ENCODE assay signal across 9 mouse cellular contexts in genomic region chr8:126895133-126895532, GRCm38 (mm10). TPM values are rescaled to one million over a fixed set of nuclear protein-coding genes. Genes with fewer than 3 reads are reported as not detected.
A peak's percentile ranks its signal among the peaks of the same experiment; 100 is the strongest.
DNase-seq lines count a peak whose midpoint lies in the region; ATAC-seq and TF ChIP-seq lines count a peak whose summit lies in the region.
"Had no signal": no experiment of that assay in that cellular context is flagged by ENCODE, and none has a peak within 500 bp of the region (broad histone marks: within the 10 kb centered on the region; RNA-seq: fewer than 3 reads in every experiment).

No protein-coding gene starts in this region.

- no peaks in the 10 kb centered on the region for H3K36me3 ChIP-seq in CH12.LX (replicated peaks in 1 of 2; ENCODE audit: control insufficient read depth in 1 of 2, insufficient read depth in 1 of 2, low read length in 1 of 2)
- no peaks in the 10 kb centered on the region for H3K36me3 ChIP-seq in heart, postnatal 0 days (replicated peaks; ENCODE audit: control insufficient read depth, insufficient read depth, low read length)
- no peaks in the 10 kb centered on the region for H3K36me3 ChIP-seq in lung, embryonic 16.5 days (ENCODE audit: control insufficient read depth, insufficient read depth, low read length)
- H3K36me3 ChIP-seq in liver, postnatal 0 days (replicated peaks; ENCODE audit: insufficient read depth, low read length): no peaks in the 10 kb centered on the region
- no peaks in the 10 kb centered on the region for H3K36me3 ChIP-seq in midbrain, embryonic 10.5 days
- H3K36me3 ChIP-seq: G1E had no signal

- no peak overlapping the region for H3K27ac ChIP-seq in CH12.LX (ENCODE audit: insufficient read depth, low read depth)
- H3K27ac ChIP-seq in heart, postnatal 0 days (ENCODE audit: low read depth): no peak overlapping the region
- H3K27ac ChIP-seq in lung, embryonic 16.5 days (ENCODE audit: low read length): no peak overlapping the region
- no peak overlapping the region for H3K27ac ChIP-seq in liver, postnatal 0 days (ENCODE audit: low read depth)
- no peak overlapping the region for H3K27ac ChIP-seq in midbrain, embryonic 10.5 days (replicated peaks)

- WGBS in heart, postnatal 0 days: 26% methylated on average over 6 of the region's 6 CpGs
- WGBS in lung, embryonic 16.5 days: 27% methylated on average over 6 of the region's 6 CpGs
- WGBS in liver, postnatal 0 days (ENCODE audit: insufficient replicate concordance): 50% methylated on average over 6 of the region's 6 CpGs
- 77% methylated on average over 6 of the region's 6 CpGs for WGBS in midbrain, embryonic 10.5 days

- peaks cover 5% of the 10 kb centered on the region for H3K9me3 ChIP-seq in CH12.LX (replicated peaks; ENCODE audit: low read length)
- no peaks in the 10 kb centered on the region for H3K9me3 ChIP-seq in heart, postnatal 0 days (replicated peaks; ENCODE audit: control insufficient read depth, low read length)
- H3K9me3 ChIP-seq in lung, embryonic 16.5 days (ENCODE audit: control insufficient read depth, low read length): no peaks in the 10 kb centered on the region
- no peaks in the 10 kb centered on the region for H3K9me3 ChIP-seq in liver, postnatal 0 days (ENCODE audit: low read length)
- H3K9me3 ChIP-seq in midbrain, embryonic 10.5 days (replicated peaks): no peaks in the 10 kb centered on the region

- H3K4me1 ChIP-seq in CH12.LX (ENCODE audit: control insufficient read depth in 1 of 2, insufficient read depth in 2 of 2): peaks cover 21 to 39% of the 10 kb centered on the region in 2 experiments
- H3K4me1 ChIP-seq in heart, postnatal 0 days (ENCODE audit: control insufficient read depth, insufficient read depth): 0 out of 2 replicates have a peak, but pooled peaks cover 4% of the 10 kb centered on the region
- H3K4me1 ChIP-seq in lung, embryonic 16.5 days (replicated peaks; ENCODE audit: control insufficient read depth, insufficient read depth, low read length): peaks cover 5% of the 10 kb centered on the region; the same call in 1 of the 2 replicates
- no peaks in the 10 kb centered on the region for H3K4me1 ChIP-seq in liver, postnatal 0 days (ENCODE audit: insufficient read depth)
- H3K4me1 ChIP-seq in midbrain, embryonic 10.5 days: peaks cover under 1% of the 10 kb centered on the region; the same call in 1 of the 2 replicates

- no peak overlapping the region for H3K4me2 ChIP-seq in CH12.LX (ENCODE audit: insufficient read depth, low read depth, poor library complexity, severe bottlenecking)
- no peak overlapping the region for H3K4me2 ChIP-seq in heart, postnatal 0 days (ENCODE audit: low read depth, low read length)
- H3K4me2 ChIP-seq in lung, embryonic 16.5 days (ENCODE audit: low read depth, low read length): no peak overlapping the region
- H3K4me2 ChIP-seq in liver, postnatal 0 days (ENCODE audit: low read depth, low read length): no peak overlapping the region

- TF ChIP-seq CTCF in CH12.LX (conservative IDR thresholded peaks at IDR 0.05 in 1 of 2, IDR thresholded peaks at IDR 0.05 in 1 of 2; ENCODE audit: low read depth in 2 of 2, low read length in 2 of 2): no peak
- TF ChIP-seq CTCF in heart, postnatal 0 days (IDR thresholded peaks at IDR 0.05; ENCODE audit: low read depth): no peak
- TF ChIP-seq CTCF in liver, postnatal 0 days (IDR thresholded peaks at IDR 0.05; ENCODE audit: low read depth): no peak

- H3K9ac ChIP-seq in CH12.LX (ENCODE audit: insufficient read depth, low read depth): no peak overlapping the region
- H3K9ac ChIP-seq in heart, postnatal 0 days (replicated peaks; ENCODE audit: low read depth, low read length): no peak overlapping the region
- no peak overlapping the region for H3K9ac ChIP-seq in lung, embryonic 16.5 days (ENCODE audit: low read length)
- no peak overlapping the region for H3K9ac ChIP-seq in liver, postnatal 0 days (replicated peaks)

- DNase-seq in frontal cortex, postnatal 25 days (ENCODE audit: low spot score in 2 of 2): no peak
- DNase-seq in CH12.LX (ENCODE audit: extremely low read depth): no peak
- peak; percentile 60 for DNase-seq in heart, postnatal 0 days (ENCODE audit: low spot score)
- DNase-seq in liver, postnatal 0 days: no peak
- no peak for DNase-seq in spleen, postnatal 4 days (ENCODE audit: low spot score in 2 of 2)
- no peak for DNase-seq in midbrain, embryonic 10.5 days (ENCODE audit: low spot score)

- H3K4me3 ChIP-seq in CH12.LX (replicated peaks in 1 of 3; ENCODE audit: low read depth in 2 of 3, low read length in 2 of 3, poor library complexity in 1 of 3): no peak overlapping the region
- H3K4me3 ChIP-seq in heart, postnatal 0 days (ENCODE audit: low read depth, low read length): no peak overlapping the region
- H3K4me3 ChIP-seq in lung, embryonic 16.5 days (ENCODE audit: low read length): no peak overlapping the region
- H3K4me3 ChIP-seq in liver, postnatal 0 days (ENCODE audit: low read depth, low read length): no peak overlapping the region
- H3K4me3 ChIP-seq in midbrain, embryonic 10.5 days: no peak overlapping the region

- ATAC-seq in frontal cortex, adult (ENCODE audit: low TSS enrichment): peak; percentile 93
- ATAC-seq in heart, postnatal 0 days (ENCODE audit: insufficient read depth, low read depth): no peak; the same call in 1 of the 2 replicates
- ATAC-seq in lung, embryonic 16.5 days (ENCODE audit: low read depth): peak; percentile 76
- no peak for ATAC-seq in liver, postnatal 0 days

- no peaks in the 10 kb centered on the region for H3K79me2 ChIP-seq in CH12.LX (replicated peaks; ENCODE audit: control insufficient read depth, extremely low read depth, insufficient read depth, poor library complexity, severe bottlenecking)

- TF ChIP-seq EP300 in CH12.LX (IDR thresholded peaks at IDR 0.05; ENCODE audit: low read length): 0 out of 2 replicates have a peak, but pooled peaks have one; percentile 41
- TF ChIP-seq EP300 in heart, postnatal 0 days (IDR thresholded peaks at IDR 0.05; ENCODE audit: low read depth): no peak
- TF ChIP-seq EP300 in liver, postnatal 0 days (IDR thresholded peaks at IDR 0.05; ENCODE audit: low read depth): no peak

- TF ChIP-seq RAD21 in CH12.LX (IDR thresholded peaks at IDR 0.05; ENCODE audit: low read depth, low read length): no peak

- TF ChIP-seq POLR2A in CH12.LX (IDR thresholded peaks at IDR 0.05; ENCODE audit: low read depth, low read length): no peak

- H3K27me3 ChIP-seq in CH12.LX (replicated peaks): no peaks in the 10 kb centered on the region
- H3K27me3 ChIP-seq in heart, postnatal 0 days (ENCODE audit: control insufficient read depth, insufficient read depth, low read length): no peaks in the 10 kb centered on the region
- H3K27me3 ChIP-seq in lung, embryonic 16.5 days (ENCODE audit: control insufficient read depth, insufficient read depth, low read depth, low read length): no peaks in the 10 kb centered on the region
- H3K27me3 ChIP-seq in liver, postnatal 0 days (ENCODE audit: insufficient read depth, low read length): no peaks in the 10 kb centered on the region
- H3K27me3 ChIP-seq in midbrain, embryonic 10.5 days (ENCODE audit: low read depth, poor library complexity, severe bottlenecking): no peaks in the 10 kb centered on the region

- in situ Hi-C loops in CH12.LX (cut with MboI; ENCODE audit: low pct_ligation_motif_present, low pct_unique_long_range_greater_than_20kb, low sequenced_read_pairs): loop anchor here (5.0 kb wide), 1 partner anchor 33 kb away; no protein-coding TSS in a partner anchor

- dilution Hi-C loops in CH12.LX (cut with MboI; ENCODE audit: extremely low pct_ligation_motif_present, extremely low pct_unique_long_range_greater_than_20kb, low sequenced_read_pairs): no loop called here

TF ChIP-seq in CH12.LX, 34 proteins besides CTCF, POLR2A, EP300 and RAD21:
- TF ChIP-seq MAX (IDR thresholded peaks at IDR 0.05; ENCODE audit: low read length) (peak; percentile 85), ETS1 (conservative IDR thresholded peaks at IDR 0.05; ENCODE audit: low read depth, low read length) (peak; percentile 81), JUND (conservative IDR thresholded peaks at IDR 0.05; ENCODE audit: low read depth, low read length) (0 out of 2 replicates have a peak, but pooled peaks have one; percentile 25), MYC (IDR thresholded peaks at IDR 0.05; ENCODE audit: low read depth, low read length) (peak; percentile 87), NRF1 (IDR thresholded peaks at IDR 0.05; ENCODE audit: low read depth, low read length) (no peak)

RNA-seq across cellular contexts. Expression of gene Tomm20, which starts 50.5 kb away (rescaled TPM):
- total RNA-seq in CH12.LX (2012; rRNA removed): 337 and 394 TPM in 2 replicates
- total RNA-seq in CH12.LX (2014; rRNA removed): 130 and 151 TPM in 2 replicates
- polyA plus RNA-seq in CH12.LX (2012; ENCODE audit: insufficient read length, low read depth): 513 TPM in 2 replicates
- total RNA-seq in heart, postnatal 0 days (2014; rRNA removed; ENCODE audit: low replicate concordance): 52.6 and 65.3 TPM in 2 replicates
- 203 and 213 TPM in 2 replicates for polyA plus RNA-seq in heart, postnatal 0 days (2015; fragmentation: Nextera tagmentation; extraction: Ambion mirVana)
- polyA plus RNA-seq in lung, embryonic 16.5 days (2015; fragmentation: Nextera tagmentation; extraction: Ambion mirVana): 188 and 206 TPM in 2 replicates
- polyA plus RNA-seq in liver, postnatal 0 days (2015; fragmentation: Nextera tagmentation; extraction: Ambion mirVana): 122 and 129 TPM in 2 replicates
- 252 and 285 TPM in 2 replicates for polyA plus RNA-seq in midbrain, embryonic 10.5 days (2016; fragmentation: Nextera tagmentation; extraction: Ambion mirVana)

Comparison
In these comparisons a context has a peak if more than half of its experiments do, and no peak if none do; other contexts are left out.
1. ATAC-seq: peak in frontal cortex, adult (single experiment) and lung, embryonic 16.5 days (single experiment); none in heart, postnatal 0 days (single experiment) and liver, postnatal 0 days (single experiment).